Mouse (Mus musculus): ENCODE measurements around the gene E130208F15Rik. TPM values are rescaled to one million over a fixed set of nuclear protein-coding genes. Genes with fewer than 3 reads are reported as not detected.

Gene E130208F15Rik
- polyA plus RNA-seq, 1 experiment = 0.25 TPM

GRCm38 (mm10) chr7:30318142-30318541, 3.4 kb upstream of the E130208F15Rik start:
- H3K4me1 ChIP-seq = peaks cover 56% of the 10 kb centered on the region
- TF ChIP-seq FLI1 (IDR thresholded peaks at IDR 0.05; ENCODE audit: low read length) (no peak), GATA1 (IDR thresholded peaks at IDR 0.05; ENCODE audit: borderline replicate concordance, low read length) (no peak)
- H3K36me3 ChIP-seq (replicated peaks; ENCODE audit: low read length) = peaks cover 14% of the 10 kb centered on the region
- H3K4me3 ChIP-seq (replicated peaks) = no peak overlapping the region
- no peaks in the 10 kb centered on the region for H3K27me3 ChIP-seq (replicated peaks)
- no peaks in the 10 kb centered on the region for H3K9me3 ChIP-seq

- Histone ChIP-seq H3K36me3 (replicated peaks; ENCODE audit: low read length) (peaks cover 6% of the 10 kb centered on the region), H3K4me1 (peaks cover 46% of the 10 kb centered on the region), H3K9me3 (peaks cover 6% of the 10 kb centered on the region), H3K27me3 (replicated peaks) (no peaks in the 10 kb centered on the region), H3K4me3 (replicated peaks) (peak overlapping the region; percentile 98)
- no peak for TF ChIP-seq GATA1 (IDR thresholded peaks at IDR 0.05; ENCODE audit: borderline replicate concordance, low read length)
- TF ChIP-seq FLI1 (IDR thresholded peaks at IDR 0.05; ENCODE audit: low read length) = no peak
Measured at GRCm38 (mm10) chr7:30320946-30321345, 594 bp upstream of the E130208F15Rik start.

- H3K4me1 ChIP-seq = peaks cover 46% of the 10 kb centered on the region
- H3K9me3 ChIP-seq = peaks cover 6% of the 10 kb centered on the region
- H3K4me3 ChIP-seq (replicated peaks) = peak overlapping the region; percentile 98
- H3K36me3 ChIP-seq (replicated peaks; ENCODE audit: low read length) = peaks cover 4% of the 10 kb centered on the region
- peaks cover 3% of the 10 kb centered on the region for H3K27me3 ChIP-seq (replicated peaks)
- no peak for TF ChIP-seq FLI1 (IDR thresholded peaks at IDR 0.05; ENCODE audit: low read length)
- no peak for TF ChIP-seq GATA1 (IDR thresholded peaks at IDR 0.05; ENCODE audit: borderline replicate concordance, low read length)
Measured at GRCm38 (mm10) chr7:30322285-30322667, 736 bp downstream of the E130208F15Rik start.

GRCm38 (mm10) chr7:30322865-30323264, 1.3 kb downstream of the E130208F15Rik start:
- H3K4me3 ChIP-seq (replicated peaks) = peak overlapping the region; percentile 98
- H3K36me3 ChIP-seq (replicated peaks; ENCODE audit: low read length) = peaks cover 4% of the 10 kb centered on the region
- H3K27me3 ChIP-seq (replicated peaks) = peaks cover 8% of the 10 kb centered on the region
- peaks cover 45% of the 10 kb centered on the region for H3K4me1 ChIP-seq
- H3K9me3 ChIP-seq = peaks cover 6% of the 10 kb centered on the region
- TF ChIP-seq FLI1 (IDR thresholded peaks at IDR 0.05; ENCODE audit: low read length) (no peak), GATA1 (IDR thresholded peaks at IDR 0.05; ENCODE audit: borderline replicate concordance, low read length) (no peak)

- Histone ChIP-seq H3K27me3 (replicated peaks) (peaks cover 14% of the 10 kb centered on the region), H3K9me3 (peaks cover 6% of the 10 kb centered on the region), H3K4me3 (replicated peaks) (peak within 1 kb of the TSS; percentile 98), H3K36me3 (replicated peaks; ENCODE audit: low read length) (peaks cover 4% of the 10 kb centered on the region), H3K4me1 (peaks cover 38% of the 10 kb centered on the region)
- no peak for TF ChIP-seq FLI1 (IDR thresholded peaks at IDR 0.05; ENCODE audit: low read length)
- TF ChIP-seq GATA1 (IDR thresholded peaks at IDR 0.05; ENCODE audit: borderline replicate concordance, low read length) = no peak
Measured at GRCm38 (mm10) chr7:30323795-30324194, 2.3 kb downstream of the E130208F15Rik start, which contains the start of gene Sdhaf1. TSS of gene Sdhaf1 (minus strand) at chr7:30323895.

GRCm38 (mm10) chr7:30324300-30324944, 2.9 kb downstream of the E130208F15Rik start:
- TF ChIP-seq GATA1 (IDR thresholded peaks at IDR 0.05; ENCODE audit: borderline replicate concordance, low read length) (no peak), FLI1 (IDR thresholded peaks at IDR 0.05; ENCODE audit: low read length) (no peak)
- Histone ChIP-seq H3K36me3 (replicated peaks; ENCODE audit: low read length) (peaks cover 4% of the 10 kb centered on the region), H3K4me1 (peaks cover 35% of the 10 kb centered on the region), H3K4me3 (replicated peaks) (no peak overlapping the region), H3K27me3 (replicated peaks) (peaks cover 18% of the 10 kb centered on the region), H3K9me3 (peaks cover 10% of the 10 kb centered on the region)

- H3K4me3 ChIP-seq (replicated peaks) = peak overlapping the region; percentile 53
- TF ChIP-seq FLI1 (IDR thresholded peaks at IDR 0.05; ENCODE audit: low read length) = no peak
- no peak for TF ChIP-seq GATA1 (IDR thresholded peaks at IDR 0.05; ENCODE audit: borderline replicate concordance, low read length)
- peaks cover 28% of the 10 kb centered on the region for H3K4me1 ChIP-seq
- H3K27me3 ChIP-seq (replicated peaks) = peaks cover 23% of the 10 kb centered on the region
- H3K9me3 ChIP-seq = peaks cover 10% of the 10 kb centered on the region
- no peaks in the 10 kb centered on the region for H3K36me3 ChIP-seq (replicated peaks; ENCODE audit: low read length)
Measured at GRCm38 (mm10) chr7:30325364-30325763, 3.8 kb downstream of the E130208F15Rik start.

- peaks cover 28% of the 10 kb centered on the region for H3K27me3 ChIP-seq (replicated peaks)
- H3K36me3 ChIP-seq (replicated peaks; ENCODE audit: low read length) = no peaks in the 10 kb centered on the region
- TF ChIP-seq FLI1 (IDR thresholded peaks at IDR 0.05; ENCODE audit: low read length) = no peak
- TF ChIP-seq GATA1 (IDR thresholded peaks at IDR 0.05; ENCODE audit: borderline replicate concordance, low read length) = no peak
- no peak overlapping the region for H3K4me3 ChIP-seq (replicated peaks)
- peaks cover 10% of the 10 kb centered on the region for H3K9me3 ChIP-seq
- H3K4me1 ChIP-seq = peaks cover 19% of the 10 kb centered on the region
Measured at GRCm38 (mm10) chr7:30326427-30326826, 4.9 kb downstream of the E130208F15Rik start.

- Histone ChIP-seq H3K4me3 (replicated peaks) (peak overlapping the region; percentile 38), H3K36me3 (replicated peaks; ENCODE audit: low read length) (no peaks in the 10 kb centered on the region), H3K4me1 (peaks cover 22% of the 10 kb centered on the region), H3K9me3 (peaks cover 10% of the 10 kb centered on the region), H3K27me3 (replicated peaks) (peaks cover 32% of the 10 kb centered on the region)
- TF ChIP-seq FLI1 (IDR thresholded peaks at IDR 0.05; ENCODE audit: low read length) (no peak), GATA1 (IDR thresholded peaks at IDR 0.05; ENCODE audit: borderline replicate concordance, low read length) (no peak)
Measured at GRCm38 (mm10) chr7:30327140-30327539, 5.6 kb downstream of the E130208F15Rik start.

GRCm38 (mm10) chr7:30328379-30328778, 6.8 kb downstream of the E130208F15Rik start:
- Histone ChIP-seq H3K4me3 (replicated peaks) (no peak overlapping the region), H3K4me1 (peaks cover 25% of the 10 kb centered on the region), H3K27me3 (replicated peaks) (peaks cover 38% of the 10 kb centered on the region), H3K9me3 (peaks cover 10% of the 10 kb centered on the region), H3K36me3 (replicated peaks; ENCODE audit: low read length) (no peaks in the 10 kb centered on the region)
- TF ChIP-seq FLI1 (IDR thresholded peaks at IDR 0.05; ENCODE audit: low read length) = no peak
- TF ChIP-seq GATA1 (IDR thresholded peaks at IDR 0.05; ENCODE audit: borderline replicate concordance, low read length) = no peak

Data from megakaryocyte, embryonic 14.5 days (primary cell).